In genomic region chr4:74796676-74797075, GRCm38 (mm10) we compare ENCODE assay signal across 22 mouse cellular contexts.
DNase-seq lines count a peak whose midpoint lies in the region; ATAC-seq lines count a peak whose summit lies in the region.
"Had no signal": no experiment of that assay in that cellular context is flagged by ENCODE, and none has a peak within 500 bp of the region (broad histone marks: within the 10 kb centered on the region; RNA-seq: fewer than 3 reads in every experiment).

No protein-coding gene starts in this region.

- H3K4me1 ChIP-seq in kidney, embryonic 16.5 days (ENCODE audit: insufficient read depth, low read length): no peaks in the 10 kb centered on the region
- H3K4me1 ChIP-seq: embryonic facial prominence, embryonic 12.5 days; hindbrain, embryonic 13.5 days; intestine, embryonic 15.5 days; midbrain, embryonic 13.5 days had no signal

- H3K9me3 ChIP-seq in kidney, embryonic 16.5 days (ENCODE audit: low read length): no peaks in the 10 kb centered on the region
- H3K9me3 ChIP-seq: embryonic facial prominence, embryonic 12.5 days; heart, embryonic 10.5 days; hindbrain, embryonic 13.5 days; intestine, embryonic 15.5 days; midbrain, embryonic 13.5 days had no signal

- H3K4me2 ChIP-seq in kidney, embryonic 16.5 days (replicated peaks; ENCODE audit: low read depth, low read length): no peak overlapping the region
- H3K4me2 ChIP-seq: embryonic facial prominence, embryonic 12.5 days; hindbrain, embryonic 13.5 days; intestine, embryonic 15.5 days; midbrain, embryonic 13.5 days had no signal

- H3K4me3 ChIP-seq in kidney, embryonic 16.5 days (ENCODE audit: low read length): no peak overlapping the region
- H3K4me3 ChIP-seq: embryonic facial prominence, embryonic 12.5 days; heart, embryonic 10.5 days; hindbrain, embryonic 13.5 days; intestine, embryonic 15.5 days; midbrain, embryonic 13.5 days had no signal

- peak; percentile 15 for DNase-seq in cerebellum, adult 9-10 months
- no peak for DNase-seq in cerebellum, postnatal 10 days
- DNase-seq in kidney, postnatal 14 days: no peak
- DNase-seq in 416B (ENCODE audit: low read depth): peak; percentile 15
- peak; percentile 20 for DNase-seq in embryo, embryonic 11 days
- no peak for DNase-seq in adrenal gland, postnatal 36 days
- DNase-seq in thymus, postnatal 0 days (ENCODE audit: low spot score): no peak
- DNase-seq: adrenal gland, adult 8-10 months; cerebellum, adult 8-10 months; gastrocnemius, postnatal 25 days; heart, postnatal 10 days; kidney, postnatal 4 days; left cerebral cortex, postnatal 4 days; lung, adult 2 months; spleen, adult 18-20 months; thymus, postnatal 36 days had no signal

- ATAC-seq in kidney, embryonic 16.5 days (ENCODE audit: low FRiP score, low TSS enrichment): 0 out of 2 replicates have a peak, but pooled peaks have one; percentile 23
- ATAC-seq: intestine, embryonic 15.5 days; midbrain, embryonic 13.5 days had no signal

- H3K9ac ChIP-seq in kidney, embryonic 16.5 days (replicated peaks; ENCODE audit: low read length): no peak overlapping the region
- H3K9ac ChIP-seq: embryonic facial prominence, embryonic 12.5 days; hindbrain, embryonic 13.5 days; intestine, embryonic 15.5 days; midbrain, embryonic 13.5 days had no signal

- H3K27ac ChIP-seq in kidney, embryonic 16.5 days (ENCODE audit: low read length): no peak overlapping the region
- H3K27ac ChIP-seq: embryonic facial prominence, embryonic 12.5 days; heart, embryonic 10.5 days; hindbrain, embryonic 13.5 days; intestine, embryonic 15.5 days; midbrain, embryonic 13.5 days had no signal

- no peaks in the 10 kb centered on the region for H3K27me3 ChIP-seq in kidney, embryonic 16.5 days (ENCODE audit: insufficient read depth, low read length)
- H3K27me3 ChIP-seq: embryonic facial prominence, embryonic 12.5 days; hindbrain, embryonic 13.5 days; intestine, embryonic 15.5 days; midbrain, embryonic 13.5 days had no signal

- no peaks in the 10 kb centered on the region for H3K36me3 ChIP-seq in kidney, embryonic 16.5 days (ENCODE audit: insufficient read depth, low read length)
- H3K36me3 ChIP-seq: embryonic facial prominence, embryonic 12.5 days; heart, embryonic 10.5 days; hindbrain, embryonic 13.5 days; intestine, embryonic 15.5 days; midbrain, embryonic 13.5 days had no signal

Comparison
In these comparisons a context has a peak if more than half of its experiments do, and no peak if none do; other contexts are left out.
1. DNase-seq: peak in cerebellum, adult 9-10 months (single experiment), 416B (single experiment) and embryo, embryonic 11 days (single experiment); none in cerebellum, postnatal 10 days (0 of 2), kidney, postnatal 14 days (single experiment), adrenal gland, postnatal 36 days (0 of 2) and thymus, postnatal 0 days (single experiment).